Mouse (Mus musculus) T-helper 2 cell (primary cell): Measurements from ENCODE around the gene Tacr2.

Experiments
- in situ Hi-C: fragments of 300-600 bp; cut with MboI, MseI; formaldehyde crosslinking; loops from one replicate; pipeline ENCODE4 v1.15.1; 2025; ENCODE audit warnings: high pct_unique_total_duplicates

Tacr2 gene

GRCm38 (mm10) chr10:62252000-62252488, at the start of gene Tacr2:
Tacr2 (plus strand) TSS chr10:62252438.
- in situ Hi-C loops: loop anchor here (10.0 kb wide), 1 partner anchor 1947 kb away; no protein-coding TSS in a partner anchor

GRCm38 (mm10) chr10:62202574-62202973, 49.7 kb upstream of the Tacr2 start:
- in situ Hi-C loops: loop anchor here (10.0 kb wide), 1 partner anchor 228 kb away; the partner anchor contains the start of gene Col13a1

GRCm38 (mm10) chr10:62208241-62208896, 43.9 kb upstream of the Tacr2 start:
- in situ Hi-C loops: loop anchor here (10.0 kb wide), 1 partner anchor 234 kb away; the partner anchor contains the start of gene Col13a1

- in situ Hi-C loops: no loop called here
These were observed 40.9 kb upstream of the Tacr2 start for GRCm38 (mm10) chr10:62211310-62211709.

- in situ Hi-C loops: no loop called here
These were observed 37.0 kb upstream of the Tacr2 start for GRCm38 (mm10) chr10:62215169-62215616.

GRCm38 (mm10) chr10:62215633-62216032, 36.6 kb upstream of the Tacr2 start:
- in situ Hi-C loops: no loop called here

- in situ Hi-C loops: no loop called here
These were observed 35.6 kb upstream of the Tacr2 start for GRCm38 (mm10) chr10:62216595-62216994.

GRCm38 (mm10) chr10:62217196-62217595, 35.0 kb upstream of the Tacr2 start:
- in situ Hi-C loops: no loop called here

GRCm38 (mm10) chr10:62218044-62218788, 34.0 kb upstream of the Tacr2 start:
- in situ Hi-C loops: no loop called here

GRCm38 (mm10) chr10:62218789-62219172, 33.5 kb upstream of the Tacr2 start:
- in situ Hi-C loops: no loop called here

- in situ Hi-C loops: no loop called here
These were observed 31.3 kb upstream of the Tacr2 start for GRCm38 (mm10) chr10:62220732-62221514.

GRCm38 (mm10) chr10:62221647-62222046, 30.6 kb upstream of the Tacr2 start:
- in situ Hi-C loops: no loop called here

GRCm38 (mm10) chr10:62222777-62223176, 29.5 kb upstream of the Tacr2 start:
- in situ Hi-C loops: no loop called here

GRCm38 (mm10) chr10:62224231-62224630, 28.0 kb upstream of the Tacr2 start:
- in situ Hi-C loops: no loop called here

GRCm38 (mm10) chr10:62225839-62226238, 26.4 kb upstream of the Tacr2 start:
- in situ Hi-C loops: no loop called here

- in situ Hi-C loops: no loop called here
These were observed 24.1 kb upstream of the Tacr2 start for GRCm38 (mm10) chr10:62228126-62228525.

GRCm38 (mm10) chr10:62230708-62231394, 21.4 kb upstream of the Tacr2 start, which contains the start of gene Tspan15:
Tspan15 (minus strand) TSS chr10:62231251.
- in situ Hi-C loops: no loop called here

- in situ Hi-C loops: no loop called here
These were observed 20.9 kb upstream of the Tacr2 start for GRCm38 (mm10) chr10:62231395-62231732.

- in situ Hi-C loops: no loop called here
These were observed 20.4 kb upstream of the Tacr2 start for GRCm38 (mm10) chr10:62231811-62232210.

GRCm38 (mm10) chr10:62236165-62236564, 16.1 kb upstream of the Tacr2 start:
- in situ Hi-C loops: no loop called here

- in situ Hi-C loops: no loop called here
These were observed 15.0 kb upstream of the Tacr2 start for GRCm38 (mm10) chr10:62237205-62237604.
